Mouse (Mus musculus): ENCODE data around the gene 1700018B08Rik.

GRCm38 (mm10) chr8:121541862-121542261, 2.3 kb downstream of the 1700018B08Rik start:
- TF ChIP-seq CTCF (IDR thresholded peaks at IDR 0.05; ENCODE audit: low read depth, low read length) = no peak
- no peak for TF ChIP-seq POLR2A (IDR thresholded peaks at IDR 0.05; ENCODE audit: insufficient read depth, low read length)
